Mouse (Mus musculus) thymus, adult 2 months (tissue): ENCODE measurements around the gene Rho. TPM values are rescaled to one million over a fixed set of nuclear protein-coding genes. Genes with fewer than 3 reads are reported as not detected.

Experiments
- DNase-seq: peaks from one replicate; pipeline ENCODE4 v3.0.0; 2021
- H3K27ac ChIP-seq: fragments of 200-500 bp; 2 replicates; pipeline ENCODE4 v1.5.1; 2012; ENCODE audit warnings: low read length, control low read depth; ENCODE audit not compliant: control insufficient read depth, insufficient read depth
- H3K27me3 ChIP-seq: fragments of 200-500 bp; 2 replicates; pipeline ENCODE4 v1.6.1; 2012; ENCODE audit warnings: mild to moderate bottlenecking, low read length, moderate library complexity, mixed read lengths; ENCODE audit not compliant: control insufficient read depth, insufficient read depth
- H3K36me3 ChIP-seq: fragments of 200-500 bp; 2 replicates; pipeline ENCODE4 v1.6.1; 2012; ENCODE audit warnings: mild to moderate bottlenecking, low read length, moderate library complexity; ENCODE audit not compliant: control insufficient read depth, insufficient read depth
- H3K4me1 ChIP-seq: fragments of 200-500 bp; replicated peaks from 2 replicates; pipeline ENCODE4 v1.6.1; 2012; ENCODE audit warnings: low read length; ENCODE audit not compliant: control insufficient read depth, insufficient read depth
- H3K4me3 ChIP-seq: fragments of 200-500 bp; 2 replicates; pipeline ENCODE4 v1.5.1; 2012; ENCODE audit warnings: mild to moderate bottlenecking, low read length, control low read depth, moderate library complexity; ENCODE audit not compliant: control insufficient read depth, insufficient read depth
- CTCF ChIP-seq: fragments of 200-500 bp; IDR thresholded peaks from 2 replicates; pipeline ENCODE4 v1.5.1; 2012; ENCODE audit warnings: mild to moderate bottlenecking, control low read depth, low read length, moderate library complexity, borderline replicate concordance; ENCODE audit not compliant: control insufficient read depth, poor library complexity, insufficient read depth; ENCODE audit errors: extremely low read depth
- POLR2A ChIP-seq: fragments of 200-500 bp; IDR thresholded peaks from 2 replicates; pipeline ENCODE4 v1.6.1; 2012; ENCODE audit warnings: mild to moderate bottlenecking, low read length, control low read depth, moderate library complexity; ENCODE audit not compliant: control insufficient read depth, poor library complexity, insufficient read depth; ENCODE audit errors: extremely low read depth
- WGBS: fragments of 180-500 bp; shearing (Covaris S2); methylation state at CpG from one replicate; pipeline ENCODE4 v1.1.7; 2018; 5-methylcytosine and 5-hydroxymethylcytosine counted together
- polyA plus RNA-seq: library from polyadenylated mRNA; depleted of rRNA; stranded (reverse); fragments of >200 nt; gene quantifications from 2 replicates; pipeline ENCODE4 v1.2.3, GENCODE M21; 2012

The Rho gene
- polyA plus RNA-seq, 1 experiment: 1.3 TPM

- DNase-seq: no peak
- Histone ChIP-seq H3K27ac (no peak overlapping the region), H3K36me3 (peaks cover 48% of the 10 kb centered on the region), H3K27me3 (no peaks in the 10 kb centered on the region), H3K4me3 (no peak overlapping the region), H3K4me1 (peaks cover 9% of the 10 kb centered on the region)
- 96% methylated on average over 4 of the region's 4 CpGs for WGBS
- no peak for TF ChIP-seq POLR2A
- TF ChIP-seq CTCF: no peak
Measured at GRCm38 (mm10) chr6:115955169-115955568, 23.6 kb downstream of the Rho start.

- H3K27ac ChIP-seq: no peak overlapping the region
- peaks cover 53% of the 10 kb centered on the region for H3K36me3 ChIP-seq
- 84% methylated on average over 11 of the region's 11 CpGs for WGBS
- no peak for TF ChIP-seq POLR2A
- TF ChIP-seq CTCF: no peak
- H3K27me3 ChIP-seq: no peaks in the 10 kb centered on the region
- no peak for DNase-seq
- H3K4me3 ChIP-seq: no peak overlapping the region
- peaks cover 9% of the 10 kb centered on the region for H3K4me1 ChIP-seq
Measured at GRCm38 (mm10) chr6:115955664-115956063, 24.1 kb downstream of the Rho start.

GRCm38 (mm10) chr6:115956418-115956921 is 24.9 kb downstream of the Rho start:
- Histone ChIP-seq H3K36me3 (peaks cover 57% of the 10 kb centered on the region), H3K4me1 (peaks cover 9% of the 10 kb centered on the region), H3K4me3 (no peak overlapping the region), H3K27ac (no peak overlapping the region), H3K27me3 (no peaks in the 10 kb centered on the region)
- TF ChIP-seq CTCF: no peak
- no peak for TF ChIP-seq POLR2A
- no peak for DNase-seq
- 92% methylated on average over 13 of the region's 13 CpGs for WGBS

GRCm38 (mm10) chr6:115956922-115957601 is 25.5 kb downstream of the Rho start:
- Histone ChIP-seq H3K27ac (no peak overlapping the region), H3K4me3 (no peak overlapping the region), H3K27me3 (no peaks in the 10 kb centered on the region), H3K4me1 (peaks cover 9% of the 10 kb centered on the region), H3K36me3 (peaks cover 63% of the 10 kb centered on the region)
- WGBS: 56% methylated on average over 16 of the region's 16 CpGs
- DNase-seq: no peak
- TF ChIP-seq CTCF (no peak), POLR2A (no peak)

GRCm38 (mm10) chr6:115957681-115958080 is 26.1 kb downstream of the Rho start:
- H3K36me3 ChIP-seq: peaks cover 69% of the 10 kb centered on the region
- no peak overlapping the region for H3K4me3 ChIP-seq
- 88% methylated on average over 6 of the region's 6 CpGs for WGBS
- TF ChIP-seq CTCF (no peak), POLR2A (no peak)
- no peak for DNase-seq
- peaks cover 9% of the 10 kb centered on the region for H3K4me1 ChIP-seq
- H3K27me3 ChIP-seq: no peaks in the 10 kb centered on the region
- H3K27ac ChIP-seq: no peak overlapping the region

- Histone ChIP-seq H3K4me1 (peaks cover 9% of the 10 kb centered on the region), H3K27ac (no peak overlapping the region), H3K4me3 (no peak overlapping the region), H3K27me3 (no peaks in the 10 kb centered on the region), H3K36me3 (peaks cover 77% of the 10 kb centered on the region)
- no peak for DNase-seq
- 94% methylated on average over 9 of the region's 9 CpGs for WGBS
- TF ChIP-seq CTCF: no peak
- no peak for TF ChIP-seq POLR2A
Measured at GRCm38 (mm10) chr6:115958445-115958844, 26.9 kb downstream of the Rho start.
